Comparison of ENCODE assay signal across 17 mouse cellular contexts in the genomic region with DNA sequence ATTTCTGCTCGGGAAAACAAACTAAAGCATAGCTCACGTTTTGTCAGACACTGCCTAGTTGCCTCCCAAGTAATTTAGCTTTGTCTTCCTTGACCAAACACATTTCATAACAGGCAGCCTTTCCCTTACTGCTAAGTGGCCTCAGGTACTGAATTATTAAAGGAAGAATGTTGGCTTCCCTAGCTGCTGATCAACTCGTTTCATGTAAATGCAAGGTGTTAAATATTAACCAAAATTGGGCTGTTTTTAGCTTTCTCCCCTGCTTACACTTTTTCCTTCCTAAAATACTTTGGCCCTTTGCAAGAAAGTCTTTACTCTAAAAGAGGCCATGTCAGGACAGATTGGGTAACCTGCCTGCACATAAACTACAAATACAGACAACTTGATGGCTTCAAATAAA.
A peak's percentile ranks its signal among the peaks of the same experiment; 100 is the strongest.
DNase-seq lines count a peak whose midpoint lies in the region; ATAC-seq and TF ChIP-seq lines count a peak whose summit lies in the region.
"Had no signal": no experiment of that assay in that cellular context is flagged by ENCODE, and none has a peak within 500 bp of the region (broad histone marks: within the 10 kb centered on the region; RNA-seq: fewer than 3 reads in every experiment).

No protein-coding gene starts in this region.

- H3K9me3 ChIP-seq in liver, embryonic 12.5 days (replicated peaks), result no peaks in the 10 kb centered on the region
- H3K9me3 ChIP-seq in kidney, embryonic 16.5 days (ENCODE audit: low read length), result no peaks in the 10 kb centered on the region
- H3K9me3 ChIP-seq: embryonic facial prominence, embryonic 10.5 days; forebrain, embryonic 13.5 days; heart, embryonic 12.5 days; hindbrain, embryonic 10.5 days had no signal

- no peak for TF ChIP-seq CTCF in liver, adult 2 months (IDR thresholded peaks at IDR 0.05; ENCODE audit: low read depth, low read length)

- peak; percentile 75 for DNase-seq in liver, adult 2 months (ENCODE audit: extremely low read depth, low read depth, low spot score)
- peak; percentile 79 for DNase-seq in kidney, adult 9 months
- DNase-seq in adrenal gland, postnatal 14 days, result no peak
- no peak for DNase-seq in adipocyte (ENCODE audit: low spot score)
- DNase-seq in layer of hippocampus, adult 9-11 months, result no peak
- DNase-seq: adrenal gland, postnatal 10 days; cerebellum, adult 18-20 months; cerebellum, adult 9-11 months; forebrain, postnatal 0 days; gastrocnemius, postnatal 14 days had no signal

- no peak for TF ChIP-seq POLR2A in liver, adult 2 months (IDR thresholded peaks at IDR 0.05; ENCODE audit: extremely low read depth, insufficient read depth, low read length)

- H3K27ac ChIP-seq in liver, adult 2 months (replicated peaks; ENCODE audit: insufficient read depth, low read depth, low read length), result no peak overlapping the region
- H3K27ac ChIP-seq in liver, embryonic 12.5 days, result no peak overlapping the region
- peak overlapping the region; percentile 68 for H3K27ac ChIP-seq in kidney, embryonic 16.5 days (ENCODE audit: low read length)
- H3K27ac ChIP-seq: embryonic facial prominence, embryonic 10.5 days; forebrain, embryonic 13.5 days; hindbrain, embryonic 10.5 days; hindbrain, embryonic 14.5 days had no signal

- H3K27me3 ChIP-seq in liver, adult 2 months (ENCODE audit: control insufficient read depth, insufficient read depth, low read length), result no peaks in the 10 kb centered on the region
- H3K27me3 ChIP-seq in liver, embryonic 12.5 days (replicated peaks), result no peaks in the 10 kb centered on the region; the same call in 1 of the 2 replicates
- no peaks in the 10 kb centered on the region for H3K27me3 ChIP-seq in kidney, embryonic 16.5 days (ENCODE audit: insufficient read depth, low read length)
- H3K27me3 ChIP-seq: forebrain, embryonic 13.5 days; heart, embryonic 12.5 days had no signal

- H3K79me2 ChIP-seq in liver, adult 2 months (ENCODE audit: control insufficient read depth, insufficient read depth, low read length), result no peaks in the 10 kb centered on the region

- H3K36me3 ChIP-seq in liver, adult 2 months (ENCODE audit: control insufficient read depth, insufficient read depth, low read length), result no peaks in the 10 kb centered on the region
- H3K36me3 ChIP-seq in liver, embryonic 12.5 days, result no peaks in the 10 kb centered on the region
- H3K36me3 ChIP-seq in kidney, embryonic 16.5 days (ENCODE audit: insufficient read depth, low read length), result no peaks in the 10 kb centered on the region
- H3K36me3 ChIP-seq: embryonic facial prominence, embryonic 10.5 days; heart, embryonic 12.5 days; hindbrain, embryonic 10.5 days had no signal

- peaks cover 6% of the 10 kb centered on the region; the same call in 1 of the 2 replicates for H3K4me1 ChIP-seq in liver, adult 2 months (ENCODE audit: control insufficient read depth, insufficient read depth, low read length)
- H3K4me1 ChIP-seq in liver, embryonic 12.5 days, result no peaks in the 10 kb centered on the region
- H3K4me1 ChIP-seq in kidney, embryonic 16.5 days (ENCODE audit: insufficient read depth, low read length), result peaks cover 5% of the 10 kb centered on the region
- H3K4me1 ChIP-seq: embryonic facial prominence, embryonic 10.5 days; heart, embryonic 12.5 days had no signal

- H3K4me2 ChIP-seq in liver, embryonic 12.5 days, result no peak overlapping the region
- no peak overlapping the region for H3K4me2 ChIP-seq in kidney, embryonic 16.5 days (replicated peaks; ENCODE audit: low read depth, low read length)
- H3K4me2 ChIP-seq: forebrain, embryonic 13.5 days; heart, embryonic 12.5 days; hindbrain, embryonic 14.5 days had no signal

- 22% methylated on average over 3 of the region's 3 CpGs for WGBS in liver, adult 2 months
- WGBS in liver, embryonic 12.5 days (ENCODE audit: insufficient replicate concordance), result 50% methylated on average over 3 of the region's 3 CpGs
- 28% methylated on average over 3 of the region's 3 CpGs for WGBS in kidney, embryonic 16.5 days

- H3K9ac ChIP-seq in liver, adult 2 months (ENCODE audit: low read depth, low read length), result no peak overlapping the region
- no peak overlapping the region for H3K9ac ChIP-seq in liver, embryonic 12.5 days
- H3K9ac ChIP-seq in kidney, embryonic 16.5 days (replicated peaks; ENCODE audit: low read length), result no peak overlapping the region
- H3K9ac ChIP-seq: forebrain, embryonic 13.5 days; forebrain, postnatal 0 days; heart, embryonic 12.5 days; hindbrain, embryonic 14.5 days had no signal

- ATAC-seq in liver, embryonic 12.5 days, result no peak
- no peak for ATAC-seq in kidney, embryonic 16.5 days (ENCODE audit: low FRiP score, low TSS enrichment)
- ATAC-seq: forebrain, embryonic 13.5 days; forebrain, postnatal 0 days had no signal

- no peak overlapping the region for H3K4me3 ChIP-seq in liver, adult 2 months (ENCODE audit: insufficient read depth, low read depth, low read length)
- no peak overlapping the region for H3K4me3 ChIP-seq in liver, embryonic 12.5 days
- no peak overlapping the region for H3K4me3 ChIP-seq in kidney, embryonic 16.5 days (ENCODE audit: low read length)
- H3K4me3 ChIP-seq: embryonic facial prominence, embryonic 10.5 days; forebrain, embryonic 13.5 days; heart, embryonic 12.5 days; hindbrain, embryonic 10.5 days had no signal

Comparison
In these comparisons a context has a peak if more than half of its experiments do, and no peak if none do; other contexts are left out.
1. DNase-seq: peak in liver, adult 2 months (single experiment) and kidney, adult 9 months (single experiment); none in adrenal gland, postnatal 14 days (single experiment), adipocyte (single experiment) and layer of hippocampus, adult 9-11 months (single experiment).